Mouse (Mus musculus): ENCODE measurements around the gene Tas2r106.

The Tas2r106 gene

GRCm38 (mm10) chr6:131678786-131679185 is at the start of gene Tas2r106:
Tas2r106 (minus strand) TSS chr6:131678886.
- DNase-seq: no peak

DNA sequence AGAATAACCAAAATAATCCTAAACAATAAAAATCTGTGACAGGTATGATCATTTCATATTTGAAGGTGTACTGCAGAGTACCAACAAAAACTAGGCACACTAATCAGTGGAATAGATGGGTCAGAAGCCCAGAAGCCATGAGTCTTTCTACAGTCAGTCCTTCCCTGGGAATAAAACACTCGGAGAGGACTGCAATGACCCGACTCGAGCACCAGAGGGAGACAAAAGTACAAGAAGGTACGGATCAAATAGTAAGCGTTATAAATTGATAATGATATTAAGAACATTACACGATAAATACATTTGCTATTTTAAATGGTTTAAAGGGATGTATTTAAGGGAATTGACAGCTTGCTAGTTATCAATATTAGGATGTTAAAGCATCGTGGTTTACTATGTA is 34.1 kb upstream of the Tas2r106 start:
- no peak for DNase-seq

- no peak for DNase-seq
Measured at GRCm38 (mm10) chr6:131689963-131690362, 11.3 kb upstream of the Tas2r106 start, which contains the start of gene Tas2r114. Tas2r114 (minus strand) TSS chr6:131690063.

- no peak for DNase-seq
Measured at GRCm38 (mm10) chr6:131687395-131687794, 8.7 kb upstream of the Tas2r106 start, which contains the start of gene Tas2r105. Tas2r105 (minus strand) TSS chr6:131687495.

DNA sequence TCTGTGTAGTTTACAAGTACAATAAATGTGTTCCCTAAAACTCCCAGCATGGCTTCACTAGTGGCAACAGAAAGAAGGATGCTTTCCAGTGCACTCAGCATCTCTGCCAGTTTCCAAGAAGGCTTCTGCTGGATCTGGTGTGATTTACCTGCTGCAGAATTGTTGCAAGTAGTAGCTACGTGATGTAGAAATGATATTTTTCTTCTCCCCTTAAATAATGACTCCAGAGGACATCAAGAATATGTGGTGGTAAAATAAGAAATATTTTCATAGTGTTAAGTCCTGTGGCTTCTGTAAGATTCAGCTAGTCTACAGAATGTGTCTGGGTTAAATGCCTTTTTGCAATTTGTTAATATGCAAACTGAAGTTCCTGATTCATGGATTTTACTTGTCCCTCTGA is 7.0 kb upstream of the Tas2r106 start, which contains the start of gene Tas2r104:
Gene Tas2r104 (minus strand): TSS at position 101 of the 400 bp plus-strand sequence.
- no peak for DNase-seq

DNA sequence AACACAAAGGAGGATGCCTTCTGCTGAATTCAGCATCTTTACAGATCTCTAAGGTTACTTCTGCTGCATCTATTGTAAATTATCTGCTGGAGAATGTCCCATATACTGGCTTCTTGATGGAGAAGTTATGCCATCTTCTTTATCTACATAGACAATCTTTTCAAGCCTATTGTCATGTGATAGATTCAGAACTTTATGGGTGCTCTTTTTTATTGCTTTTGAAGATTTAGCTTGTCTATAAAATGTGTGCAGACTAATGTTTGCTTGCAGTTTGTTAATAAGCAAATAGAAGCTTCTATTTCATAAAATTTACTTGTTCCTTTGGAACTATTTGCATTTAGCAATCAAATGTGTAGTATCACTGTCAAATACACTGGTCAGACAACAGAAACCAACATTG is 18.6 kb downstream of the Tas2r106 start, which contains the start of gene Tas2r107:
Gene Tas2r107 (minus strand): TSS at position 101 of the 400 bp plus-strand sequence.
- DNase-seq: no peak

GRCm38 (mm10) chr6:131630812-131631211 is 47.9 kb downstream of the Tas2r106 start, which contains the start of gene Tas2r130:
Tas2r130 (minus strand) TSS chr6:131630912.
- no peak for DNase-seq

Measured in heart, adult 11 months (tissue).